Mouse (Mus musculus) E14TG2a.4 (cell line): ENCODE data around the gene Tubb1.

Source experiments
- CTCF ChIP-seq: conservative IDR thresholded peaks from 2 replicates; pipeline ENCODE4 v1.5.1; 2014; ENCODE audit warnings: low read length
- POU5F1 ChIP-seq: IDR thresholded peaks from 2 replicates; pipeline ENCODE4 v1.6.1; 2014; ENCODE audit warnings: low read length, borderline replicate concordance

DNA sequence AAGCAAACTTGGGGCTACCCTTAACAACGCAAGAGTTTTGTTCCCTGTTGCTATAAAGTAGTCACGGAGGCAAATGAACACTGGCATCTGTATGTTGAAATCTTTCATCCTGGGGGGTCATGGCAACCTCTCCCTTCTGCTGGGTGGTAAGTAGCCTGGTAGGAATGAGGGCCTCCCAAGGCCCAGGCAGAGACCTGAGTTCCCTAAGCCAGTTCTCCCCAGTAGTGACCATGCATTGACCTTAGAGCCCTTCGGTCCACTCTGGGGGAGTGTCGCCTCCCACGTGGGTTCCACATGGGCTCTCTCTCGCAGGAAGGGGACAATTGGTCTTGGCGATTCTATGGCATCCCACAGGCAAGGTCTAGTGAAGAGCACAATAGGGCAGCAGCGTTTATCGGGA, 10.5 kb upstream of the Tubb1 start:
- no peak for TF ChIP-seq CTCF
- no peak for TF ChIP-seq POU5F1
